Mouse (Mus musculus) gastrocnemius, postnatal 36 days (tissue): ENCODE measurements around the gene Ccdc85c. TPM values are rescaled to one million over a fixed set of nuclear protein-coding genes. Genes with fewer than 3 reads are reported as not detected.

Experiments used
- DNase-seq, 2 experiments: peaks; one replicate each; pipeline ENCODE4 v3.0.0; 2022
- intact Hi-C: fragments of 180-260 bp; cut with DNase I; formaldehyde crosslinking; loops from one replicate; pipeline ENCODE4 v1.15.1; 2025
- long read RNA-seq, 2 experiments: library from polyadenylated mRNA; stranded (forward); transcript quantifications; one replicate each; pipeline ENCODE4 v2.0.0; 2021
- total RNA-seq, 2 experiments: library from RNA; stranded (reverse); gene quantifications; 2 replicates each; pipeline ENCODE4 v1.2.3; 2021

The Ccdc85c gene
- total RNA-seq, result 10 to 100 TPM; 24.0 to 26.5 TPM
- long read RNA-seq, experiment 1, partial matches to known transcripts, result 0 of 8 reads
- long read RNA-seq, experiment 1, other reads (novel, unspliced or antisense), result 8 of 8 reads
- long read RNA-seq, experiment 2, partial matches to known transcripts, result 0 of 2 reads
- long read RNA-seq, experiment 2, other reads (novel, unspliced or antisense), result 2 of 2 reads

DNA sequence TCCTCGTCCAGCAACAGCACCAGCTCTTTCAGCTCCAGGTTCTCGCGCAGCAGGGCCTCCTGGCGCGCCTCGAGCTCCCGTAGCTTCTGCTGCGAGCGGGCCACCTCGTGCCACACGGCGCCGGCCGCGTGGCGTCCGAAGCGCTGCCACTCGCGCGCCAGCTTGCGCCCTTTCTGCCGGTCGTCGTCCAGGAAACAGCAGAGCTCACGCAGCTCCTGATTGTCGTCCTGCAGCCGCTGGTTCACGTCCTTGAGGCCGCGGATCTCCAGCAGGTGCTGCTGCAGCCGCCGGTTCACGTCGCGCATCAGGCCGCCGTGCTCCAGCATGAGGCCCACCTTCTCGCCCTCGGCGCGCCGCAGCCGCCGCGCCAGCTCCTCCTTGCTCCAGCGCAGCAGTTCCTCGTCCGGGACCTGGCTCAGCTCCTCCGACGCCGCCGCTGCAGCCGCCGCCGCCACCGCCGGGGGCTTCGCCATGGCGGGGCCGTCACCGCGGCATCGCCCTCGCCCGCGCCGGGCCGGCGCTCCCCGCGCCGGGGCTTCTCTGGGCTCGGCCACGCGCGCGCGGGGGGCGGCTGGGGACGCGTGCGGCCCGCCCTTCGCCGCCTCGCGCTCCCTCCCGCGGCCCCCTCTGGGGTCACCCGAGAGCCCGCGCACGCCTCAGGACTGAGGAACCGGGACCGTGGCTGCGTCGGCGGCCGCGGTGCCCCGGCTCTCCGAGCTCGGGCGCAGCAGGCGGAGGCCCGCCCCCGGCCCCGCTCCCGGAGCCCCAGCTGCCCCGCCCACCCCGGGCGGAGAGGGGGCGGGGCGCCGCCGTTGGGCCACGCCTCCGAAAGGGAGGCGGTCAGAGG, at the start of gene Ccdc85c:
Ccdc85c (minus strand) TSS at position 765 of the 847 bp plus-strand sequence.
- DNase-seq, result peak in 1 of 2 experiments; percentile 51
- intact Hi-C loops, result loop anchor here (5.0 kb wide), 1 partner anchor 43 kb away; no protein-coding TSS in a partner anchor

- intact Hi-C loops, result no loop called here
Measured at GRCm38 (mm10) chr12:108320096-108320495, 44.9 kb upstream of the Ccdc85c start.

DNA sequence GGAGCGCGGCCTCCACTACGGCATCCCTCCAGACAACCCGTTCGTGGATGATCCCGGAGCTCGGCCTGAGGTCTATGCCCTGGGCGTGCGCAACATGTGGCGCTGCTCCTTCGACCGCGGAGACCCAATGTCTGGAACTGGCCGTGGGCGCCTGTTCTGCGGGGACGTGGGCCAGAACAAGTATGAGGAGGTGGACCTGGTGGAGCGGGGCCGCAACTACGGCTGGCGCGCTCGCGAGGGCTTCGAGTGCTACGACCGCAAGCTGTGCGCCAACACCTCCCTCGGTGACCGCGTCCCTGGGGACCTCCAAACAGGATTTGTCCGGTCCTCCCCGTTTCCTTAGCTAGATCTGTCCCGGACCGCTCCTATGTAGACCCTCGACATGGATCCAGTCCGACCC, 43.3 kb upstream of the Ccdc85c start:
- no peak for DNase-seq
- intact Hi-C loops, result no loop called here

More at GRCm38 (mm10) chr12:108320096-108320495, 44.9 kb upstream of the Ccdc85c start:
- no peak for DNase-seq

DNA sequence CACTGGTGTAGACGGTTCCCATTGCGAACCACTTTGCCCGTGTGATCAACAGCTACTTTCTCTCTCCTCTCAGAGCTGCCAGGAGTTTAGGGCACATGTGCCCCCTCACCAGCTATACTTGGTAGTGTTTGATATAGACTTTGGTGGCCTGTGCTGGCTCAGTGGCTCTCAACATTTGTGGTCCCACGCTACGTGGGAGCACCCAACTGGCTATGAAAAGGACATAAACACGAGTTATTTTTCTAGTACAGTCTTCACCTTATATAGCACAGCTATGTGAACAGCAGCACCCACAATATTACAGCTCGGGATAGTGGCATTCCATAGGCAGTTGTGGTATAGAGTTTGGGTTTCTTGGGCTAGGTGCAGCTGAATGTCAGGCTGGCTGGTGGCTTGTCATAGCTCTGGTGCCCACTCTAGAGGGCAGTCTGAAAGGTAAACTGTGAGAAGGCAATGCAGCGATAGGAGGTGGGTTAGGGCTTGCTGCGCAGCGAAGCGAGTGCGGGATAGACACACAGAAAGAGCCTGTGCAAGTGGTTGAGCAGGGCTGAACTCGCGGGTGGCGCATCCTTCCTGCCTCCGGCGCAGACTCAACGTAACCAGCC, 42.7 kb upstream of the Ccdc85c start:
- intact Hi-C loops, result no loop called here
- DNase-seq, result no peak

DNA sequence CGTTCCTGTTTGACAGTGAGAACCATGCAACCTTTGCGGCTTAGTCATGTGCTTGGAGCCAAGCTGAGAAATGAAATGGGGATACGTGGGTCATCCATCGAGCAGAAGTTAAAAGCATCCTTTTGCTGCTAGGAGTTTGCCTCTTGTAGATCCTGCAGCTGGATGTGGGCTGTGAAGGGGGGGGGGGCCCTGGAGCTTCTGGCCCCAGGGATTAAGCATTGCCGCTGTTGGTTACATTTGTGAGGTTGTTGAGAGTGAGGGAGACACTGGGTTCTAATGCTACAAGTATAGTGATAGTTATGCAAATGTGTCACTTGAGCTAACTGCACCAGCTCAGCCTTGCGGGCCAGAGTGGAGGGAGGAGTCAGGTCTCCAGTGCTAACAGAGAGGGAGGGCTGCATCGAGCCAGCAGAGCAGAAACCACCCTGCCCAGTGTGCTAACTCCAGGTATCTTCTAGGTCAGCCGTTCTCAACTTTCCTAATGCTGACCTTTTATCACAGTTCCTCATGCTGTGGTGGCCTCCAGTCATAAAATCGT, 42.0 kb upstream of the Ccdc85c start:
- intact Hi-C loops, result no loop called here
- DNase-seq, result no peak

DNA sequence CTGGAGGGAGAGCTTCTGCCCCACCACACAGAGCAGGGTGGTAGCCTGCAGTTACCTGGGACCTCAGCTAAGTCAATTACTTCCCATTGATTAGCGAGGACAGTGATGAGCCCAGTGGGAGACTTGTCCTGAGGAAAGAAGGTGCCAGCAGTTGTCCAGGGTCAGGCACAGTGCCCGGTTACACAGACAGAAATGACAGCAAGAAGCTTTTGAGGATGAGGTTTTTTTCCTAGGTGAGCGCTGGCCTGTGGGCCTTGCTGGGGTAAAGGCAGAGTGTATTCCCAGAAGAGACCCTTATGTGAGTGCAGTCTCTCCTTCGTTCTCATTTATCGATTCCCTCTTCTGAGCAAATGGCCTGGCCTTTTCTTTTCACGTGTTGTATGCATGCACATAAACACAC, 41.4 kb upstream of the Ccdc85c start:
- DNase-seq, result no peak

DNA sequence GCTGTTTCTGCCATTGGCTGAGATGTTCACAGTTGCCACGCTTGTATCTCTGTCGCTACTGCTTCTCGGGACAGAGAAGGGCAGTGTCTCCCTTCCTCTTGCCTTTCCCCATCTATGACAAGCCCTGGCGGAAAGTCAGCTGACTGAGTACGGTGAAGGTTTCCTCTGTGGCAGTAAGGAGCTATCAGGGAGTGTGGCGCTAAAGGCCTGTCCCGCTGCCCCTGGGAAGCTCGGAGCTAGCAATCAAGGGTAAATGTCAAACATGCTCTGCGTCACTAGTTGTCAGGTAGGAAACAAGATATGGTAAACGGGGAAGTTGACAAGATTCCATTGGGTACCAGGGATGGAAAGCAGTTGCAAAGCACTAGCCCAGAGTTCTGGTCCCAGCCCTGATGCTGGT, 40.6 kb upstream of the Ccdc85c start:
- intact Hi-C loops, result no loop called here

More for the DNA sequence above, 41.4 kb upstream of the Ccdc85c start:
- intact Hi-C loops, result no loop called here

DNA sequence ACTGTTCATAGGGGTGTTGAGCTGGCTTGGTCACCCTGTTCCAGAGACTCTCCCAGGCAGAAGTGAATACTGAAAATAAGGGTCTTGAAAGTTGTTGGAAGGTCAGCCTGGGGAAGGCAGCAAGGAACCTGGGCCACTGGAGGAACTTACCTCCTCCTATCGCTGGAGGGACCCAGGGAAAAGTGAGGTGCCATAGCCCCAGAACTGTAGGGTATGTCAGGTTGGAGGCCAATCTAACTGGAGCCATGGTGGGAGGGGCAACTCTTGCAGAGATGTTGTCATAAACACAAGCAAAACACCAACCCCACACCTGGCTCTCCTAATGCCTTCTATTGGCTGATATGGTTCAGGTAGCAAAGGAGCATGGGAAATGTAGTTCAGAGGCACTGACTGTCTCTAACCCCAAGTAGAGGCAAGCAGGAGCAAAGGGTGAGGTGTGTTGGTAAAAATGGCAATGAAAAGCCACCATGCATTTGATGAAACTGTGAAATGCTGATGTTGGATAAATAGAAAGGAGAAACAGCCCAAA, 38.1 kb upstream of the Ccdc85c start:
- DNase-seq, result no peak
- intact Hi-C loops, result no loop called here

More for the DNA sequence above, 40.6 kb upstream of the Ccdc85c start:
- DNase-seq, result no peak

DNA sequence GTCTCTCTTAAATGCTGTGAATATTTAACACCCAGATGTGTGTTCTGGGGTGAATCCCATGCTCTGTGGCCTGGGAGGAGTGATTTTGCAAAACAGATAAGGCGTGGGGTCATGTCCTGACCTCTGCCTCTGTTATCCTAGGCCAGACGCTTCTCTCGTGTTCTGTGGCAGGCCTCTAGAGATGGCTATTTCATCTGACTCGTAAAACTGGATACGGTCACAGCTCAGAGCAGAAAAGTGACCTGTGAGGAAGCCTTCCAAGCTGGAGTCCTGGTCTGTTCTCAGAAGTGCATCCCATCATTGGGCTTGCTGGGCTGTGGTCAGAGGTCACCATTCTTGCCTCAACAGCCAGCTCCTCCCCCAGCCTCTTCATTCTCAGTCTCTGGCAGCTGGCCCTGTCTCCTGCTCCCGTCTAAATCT, 37.2 kb upstream of the Ccdc85c start:
- intact Hi-C loops, result no loop called here
- no peak for DNase-seq

DNA sequence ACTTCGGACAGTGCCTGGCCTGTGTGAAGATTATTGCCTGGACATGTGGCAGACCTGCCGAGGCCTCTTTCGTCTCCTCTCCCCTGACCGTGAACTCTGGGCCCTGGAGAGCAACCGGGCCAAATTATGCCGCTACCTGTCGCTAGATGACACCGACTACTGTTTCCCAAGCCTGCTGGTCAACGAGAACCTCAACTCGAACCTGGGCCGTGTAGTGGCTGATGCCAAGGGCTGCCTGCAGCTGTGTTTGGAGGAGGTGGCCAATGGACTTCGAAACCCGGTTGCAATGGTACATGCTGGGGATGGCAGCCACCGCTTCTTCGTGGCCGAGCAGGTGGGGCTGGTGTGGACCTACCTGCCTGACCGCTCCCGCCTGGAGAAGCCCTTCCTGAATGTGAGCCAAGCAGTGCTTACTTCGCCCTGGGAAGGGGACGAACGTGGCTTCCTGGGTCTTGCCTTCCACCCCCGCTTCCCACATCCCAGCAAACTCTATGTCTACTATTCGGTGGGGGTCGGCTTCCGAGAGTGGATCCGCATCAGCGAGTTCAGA, 36.6 kb upstream of the Ccdc85c start:
- intact Hi-C loops, result no loop called here
- DNase-seq, result no peak

DNA sequence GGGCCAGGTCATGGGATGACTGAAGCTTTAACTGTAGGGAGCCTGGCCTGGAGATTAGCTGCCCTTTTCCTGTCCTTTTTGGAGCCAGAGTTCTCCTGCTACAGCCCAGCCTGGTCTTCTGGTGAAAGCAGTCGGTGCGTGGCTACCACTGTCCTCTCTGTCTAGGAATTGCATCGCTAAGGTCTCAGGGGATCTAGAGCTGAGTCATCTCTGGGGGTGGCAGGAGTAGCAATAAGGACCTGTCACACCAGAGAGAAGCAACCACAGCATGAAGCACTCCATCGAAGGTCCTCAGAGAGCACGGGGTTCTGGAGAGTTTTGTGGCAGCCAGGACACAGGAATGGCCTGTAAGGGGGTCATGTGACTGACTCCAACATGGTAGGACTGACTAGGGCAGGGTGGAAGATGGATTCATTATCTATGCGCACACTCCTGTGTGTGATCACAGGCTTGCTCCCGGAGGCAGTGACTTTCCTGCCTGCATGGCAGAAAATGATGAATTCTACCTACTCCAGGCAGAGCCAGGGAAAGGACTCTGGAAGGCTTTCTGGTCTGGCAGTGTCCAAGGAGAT, 35.3 kb upstream of the Ccdc85c start:
- no peak for DNase-seq
- intact Hi-C loops, result no loop called here

DNA sequence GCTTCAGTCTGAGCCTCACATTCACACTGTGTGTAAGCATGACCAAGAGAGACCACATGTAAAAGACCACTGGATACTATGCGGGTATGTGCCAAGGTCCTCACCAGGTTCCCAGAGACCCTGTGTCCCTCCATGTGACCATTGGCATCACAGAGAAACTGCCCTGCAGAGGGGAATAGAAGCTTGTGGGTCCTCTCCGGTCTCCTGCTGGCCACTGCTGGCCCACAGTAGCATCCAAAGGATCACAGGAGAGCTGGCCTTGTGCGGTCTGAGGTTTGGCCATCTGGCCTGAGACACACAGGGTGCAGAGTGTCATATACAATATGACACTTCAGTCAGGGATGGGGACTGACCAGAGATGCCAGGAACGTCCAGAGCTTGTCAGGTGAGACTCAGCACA, 34.8 kb upstream of the Ccdc85c start:
- no peak for DNase-seq

GRCm38 (mm10) chr12:108309116-108309794, 34.0 kb upstream of the Ccdc85c start:
- intact Hi-C loops, result no loop called here
- peak in 1 of 2 experiments; percentile 71 for DNase-seq

More for the DNA sequence above, 34.8 kb upstream of the Ccdc85c start:
- intact Hi-C loops, result no loop called here

DNA sequence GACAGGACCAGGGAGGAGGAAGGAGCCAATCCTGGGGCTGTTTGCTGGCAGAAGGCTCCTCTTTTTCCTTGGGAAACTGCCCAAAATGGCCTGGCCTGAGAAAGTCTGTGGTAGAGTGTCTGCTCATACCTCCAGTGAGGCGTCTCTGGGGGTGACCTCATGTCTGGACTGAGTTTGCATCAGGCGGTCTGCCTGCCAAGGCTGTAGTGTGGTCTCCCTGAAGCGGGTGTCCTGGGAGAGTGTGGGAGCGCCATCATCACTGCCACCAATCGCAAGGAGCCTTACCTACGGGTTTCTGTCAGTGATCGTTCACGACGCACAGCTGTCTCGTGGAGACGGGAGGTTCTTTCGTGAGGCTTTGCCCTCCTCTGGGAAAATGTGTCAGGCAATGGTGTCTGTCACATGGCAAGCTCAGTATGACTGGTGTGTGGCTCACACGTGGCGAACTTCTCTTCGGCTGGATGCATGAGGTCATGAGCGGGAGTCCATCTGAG, 33.2 kb upstream of the Ccdc85c start:
- peak; percentile 62 to 66 for DNase-seq
- intact Hi-C loops, result no loop called here

GRCm38 (mm10) chr12:108307553-108307952, 32.3 kb upstream of the Ccdc85c start:
- no peak for DNase-seq
- intact Hi-C loops, result no loop called here

DNA sequence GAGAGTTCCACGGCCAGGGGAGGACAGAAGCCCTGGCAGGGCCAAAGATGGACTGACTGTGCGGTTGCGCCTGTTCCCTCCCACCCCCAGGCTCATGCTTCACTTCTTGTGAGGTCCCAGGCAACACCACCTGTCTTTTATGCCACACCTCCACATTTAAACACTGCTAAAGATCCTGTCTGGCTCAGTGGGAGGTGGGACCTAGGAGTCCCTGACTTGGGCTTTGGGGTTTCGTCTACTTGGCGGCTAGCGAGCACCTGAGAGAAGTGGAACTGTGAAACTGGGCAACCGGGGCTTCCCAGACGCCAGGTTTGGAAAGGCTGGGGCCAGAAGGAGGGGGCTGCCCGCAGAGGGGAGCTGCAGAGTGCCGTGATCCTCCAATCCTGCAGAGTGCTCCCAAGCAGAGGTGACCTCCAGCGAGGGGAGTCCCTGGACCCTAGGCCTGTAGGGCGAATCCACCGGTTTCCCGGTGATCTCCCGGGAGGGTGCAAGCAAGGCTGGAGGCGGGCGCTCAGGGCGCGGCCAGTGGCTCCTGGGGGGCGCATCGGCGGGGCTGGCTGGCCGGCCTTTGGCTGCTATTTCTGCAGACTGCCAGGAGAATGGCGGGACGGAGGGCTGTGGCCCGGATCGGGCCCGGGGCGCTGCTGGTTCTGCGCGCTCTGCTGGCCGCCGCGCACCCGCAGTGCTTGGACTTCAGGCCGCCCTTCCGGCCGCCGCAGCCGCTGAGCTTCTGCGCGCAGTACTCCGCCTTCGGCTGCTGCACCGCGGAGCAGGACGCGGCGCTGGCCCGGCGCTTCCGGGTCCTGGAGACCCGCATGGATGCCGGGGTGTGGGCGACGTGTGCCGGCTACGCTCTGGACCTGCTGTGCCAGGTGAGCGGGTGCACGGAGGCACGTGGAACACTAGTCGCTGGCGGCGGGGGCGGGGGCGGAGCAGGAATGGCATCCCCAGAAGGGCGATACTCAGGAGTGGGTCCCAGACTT, 30.9 kb upstream of the Ccdc85c start, which contains the start of gene Hhipl1:
Hhipl1 (plus strand) TSS at position 459 of the 983 bp plus-strand sequence.
- intact Hi-C loops, result no loop called here
- no peak for DNase-seq

GRCm38 (mm10) chr12:108305172-108305571, 29.9 kb upstream of the Ccdc85c start:
- intact Hi-C loops, result no loop called here

GRCm38 (mm10) chr12:108303778-108304365, 28.6 kb upstream of the Ccdc85c start:
- intact Hi-C loops, result no loop called here
- no peak for DNase-seq

More at GRCm38 (mm10) chr12:108305172-108305571, 29.9 kb upstream of the Ccdc85c start:
- no peak for DNase-seq
